Mouse (Mus musculus) bone marrow, adult 2 months (tissue): ENCODE measurements around the gene Fam155a.

ENCODE experiments used
- CTCF ChIP-seq: fragments of 200-500 bp; IDR thresholded peaks from 2 replicates; pipeline ENCODE4 v1.5.1; 2011; ENCODE audit warnings: low read length, control low read depth; ENCODE audit not compliant: control insufficient read depth, insufficient read depth
- POLR2A ChIP-seq: fragments of 200-500 bp; IDR thresholded peaks from 2 replicates; pipeline ENCODE4 v1.6.1; 2011; ENCODE audit warnings: low read depth, mild to moderate bottlenecking, control low read depth, low read length, borderline replicate concordance; ENCODE audit not compliant: control insufficient read depth

GRCm38 (mm10) chr8:9813273-9813946 lies 42.4 kb upstream of the Fam155a start:
- TF ChIP-seq CTCF (no peak), POLR2A (no peak)
